Mouse (Mus musculus) frontal cortex, postnatal 36 days (tissue): ENCODE data around the gene Cnr2.
"Not testable (repeated sequence)": the region's sequence is repeated elsewhere in the genome, so short reads cannot be mapped to it uniquely, and the experiment has no call there.

Experiments used
- DNase-seq, 2 experiments: peaks; one replicate each; pipeline ENCODE4 v3.0.0; 2022; ENCODE audit warnings: low spot score in 2 of 2

The Cnr2 gene

GRCm38 (mm10) chr4:135934708-135935500 lies 39.7 kb downstream of the Cnr2 start:
- no peak for DNase-seq

- DNase-seq = no peak
These were observed 40.3 kb downstream of the Cnr2 start for GRCm38 (mm10) chr4:135935502-135935901.

GRCm38 (mm10) chr4:135938858-135939257 lies 43.7 kb downstream of the Cnr2 start:
- DNase-seq = no peak

GRCm38 (mm10) chr4:135941026-135941425 lies 45.8 kb downstream of the Cnr2 start:
- DNase-seq = not testable (repeated sequence)

GRCm38 (mm10) chr4:135942193-135942592 lies 47.0 kb downstream of the Cnr2 start:
- no peak for DNase-seq

- no peak for DNase-seq
These were observed 48.2 kb downstream of the Cnr2 start for GRCm38 (mm10) chr4:135943389-135943788.

GRCm38 (mm10) chr4:135945706-135946105 lies 50.5 kb downstream of the Cnr2 start:
- no peak for DNase-seq

GRCm38 (mm10) chr4:135946278-135946658 lies 51.1 kb downstream of the Cnr2 start, which contains the start of gene Hmgcl:
TSS of gene Hmgcl (plus strand) at chr4:135946448.
- DNase-seq = peak; percentile 93 to 95

- DNase-seq = no peak
These were observed 51.6 kb downstream of the Cnr2 start for GRCm38 (mm10) chr4:135946659-135947301.

- no peak for DNase-seq
These were observed 52.9 kb downstream of the Cnr2 start for GRCm38 (mm10) chr4:135948142-135948541.

GRCm38 (mm10) chr4:135949475-135949874 lies 54.3 kb downstream of the Cnr2 start:
- no peak for DNase-seq

GRCm38 (mm10) chr4:135949911-135950310 lies 54.7 kb downstream of the Cnr2 start:
- DNase-seq = no peak

- DNase-seq = no peak
These were observed 55.2 kb downstream of the Cnr2 start for GRCm38 (mm10) chr4:135950365-135950764.

GRCm38 (mm10) chr4:135951505-135951904 lies 56.3 kb downstream of the Cnr2 start:
- no peak for DNase-seq

GRCm38 (mm10) chr4:135953179-135953578 lies 58.0 kb downstream of the Cnr2 start:
- DNase-seq = no peak

GRCm38 (mm10) chr4:135954241-135954640 lies 59.0 kb downstream of the Cnr2 start:
- DNase-seq = peak; percentile 65 to 81

- no peak for DNase-seq
These were observed 60.7 kb downstream of the Cnr2 start for GRCm38 (mm10) chr4:135955886-135956285.

- no peak for DNase-seq
These were observed 63.2 kb downstream of the Cnr2 start for GRCm38 (mm10) chr4:135958354-135958753.

- peak; percentile 76 to 84 for DNase-seq
These were observed 65.5 kb downstream of the Cnr2 start for GRCm38 (mm10) chr4:135960717-135961116.

- DNase-seq = no peak
These were observed 66.5 kb downstream of the Cnr2 start for GRCm38 (mm10) chr4:135961709-135962108.

- no peak for DNase-seq
These were observed 67.0 kb downstream of the Cnr2 start for GRCm38 (mm10) chr4:135962198-135962597.

- no peak for DNase-seq
These were observed 67.8 kb downstream of the Cnr2 start for GRCm38 (mm10) chr4:135962946-135963345.
